Mouse (Mus musculus): ENCODE measurements at regions not wholly inside any gene's neighbourhood (a gene's known extent, or its start where the extent isn't known, plus 50 kb on each side); places are given as distances from the start of the nearest gene placed in this dataset.
"Not testable (repeated sequence)": the region's sequence is repeated elsewhere in the genome, so short reads cannot be mapped to it uniquely, and the experiment has no call there.

GRCm38 (mm10) chr2:3864872-3865271 lies 152.6 kb upstream of the Frmd4a start:
- H3K27ac ChIP-seq, result no peak overlapping the region
- DNase-seq (ENCODE audit: low spot score), result no peak
- 85% methylated on average over 10 of the region's 10 CpGs for WGBS
- no peaks in the 10 kb centered on the region for H3K36me3 ChIP-seq
- no peaks in the 10 kb centered on the region for H3K4me1 ChIP-seq
- no peaks in the 10 kb centered on the region for H3K9me3 ChIP-seq
- H3K4me3 ChIP-seq, result no peak overlapping the region
- H3K27me3 ChIP-seq (ENCODE audit: insufficient read depth, poor library complexity, severe bottlenecking), result no peaks in the 10 kb centered on the region

- H3K4me1 ChIP-seq; H3K36me3 ChIP-seq; H3K27me3 ChIP-seq (ENCODE audit: insufficient read depth, poor library complexity, severe bottlenecking); H3K9me3 ChIP-seq; H3K4me3 ChIP-seq; H3K27ac ChIP-seq: not testable (repeated sequence)
- 81% methylated on average over 4 of the region's 4 CpGs for WGBS
- DNase-seq (ENCODE audit: low spot score), result peak; percentile 61
Observed at GRCm38 (mm10) chr2:3866736-3867135, 150.8 kb upstream of the Frmd4a start.

GRCm38 (mm10) chr2:3869701-3870100 lies 147.8 kb upstream of the Frmd4a start:
- Histone ChIP-seq H3K27ac (no peak overlapping the region), H3K4me1 (no peaks in the 10 kb centered on the region), H3K36me3 (no peaks in the 10 kb centered on the region), H3K27me3 (ENCODE audit: insufficient read depth, poor library complexity, severe bottlenecking) (no peaks in the 10 kb centered on the region), H3K4me3 (no peak overlapping the region), H3K9me3 (peaks cover 4% of the 10 kb centered on the region; the same call in 1 of the 2 replicates)
- DNase-seq (ENCODE audit: low spot score), result no peak
- 77% methylated on average over 1 of the region's 1 CpGs for WGBS

- Histone ChIP-seq H3K9me3 (peaks cover 4% of the 10 kb centered on the region; the same call in 1 of the 2 replicates), H3K36me3 (no peaks in the 10 kb centered on the region), H3K27ac (no peak overlapping the region), H3K4me3 (no peak overlapping the region), H3K27me3 (ENCODE audit: insufficient read depth, poor library complexity, severe bottlenecking) (no peaks in the 10 kb centered on the region), H3K4me1 (no peaks in the 10 kb centered on the region)
- DNase-seq (ENCODE audit: low spot score), result peak; percentile 71
- 85% methylated on average over 3 of the region's 3 CpGs for WGBS
Observed at GRCm38 (mm10) chr2:3871748-3872147, 145.8 kb upstream of the Frmd4a start.

- no peak for DNase-seq (ENCODE audit: low spot score)
- H3K9me3 ChIP-seq, result no peaks in the 10 kb centered on the region
- 65% methylated on average over 6 of the region's 6 CpGs for WGBS
- no peaks in the 10 kb centered on the region for H3K27me3 ChIP-seq (ENCODE audit: insufficient read depth, poor library complexity, severe bottlenecking)
- no peak overlapping the region for H3K4me3 ChIP-seq
- H3K36me3 ChIP-seq, result no peaks in the 10 kb centered on the region
- no peaks in the 10 kb centered on the region for H3K4me1 ChIP-seq
- H3K27ac ChIP-seq, result no peak overlapping the region
Observed at GRCm38 (mm10) chr2:3887000-3887399, 130.5 kb upstream of the Frmd4a start.

GRCm38 (mm10) chr2:3887845-3888433 lies 129.6 kb upstream of the Frmd4a start:
- no peak for DNase-seq (ENCODE audit: low spot score)

GRCm38 (mm10) chr2:3889381-3889780 lies 128.1 kb upstream of the Frmd4a start:
- Histone ChIP-seq H3K4me3 (no peak overlapping the region), H3K4me1 (no peaks in the 10 kb centered on the region), H3K27ac (no peak overlapping the region), H3K27me3 (ENCODE audit: insufficient read depth, poor library complexity, severe bottlenecking) (no peaks in the 10 kb centered on the region), H3K36me3 (no peaks in the 10 kb centered on the region), H3K9me3 (no peaks in the 10 kb centered on the region)
- 86% methylated on average over 3 of the region's 3 CpGs for WGBS
- DNase-seq (ENCODE audit: low spot score), result no peak

More at GRCm38 (mm10) chr2:3887845-3888433, 129.6 kb upstream of the Frmd4a start:
- Histone ChIP-seq H3K27me3 (ENCODE audit: insufficient read depth, poor library complexity, severe bottlenecking) (no peaks in the 10 kb centered on the region), H3K36me3 (no peaks in the 10 kb centered on the region), H3K4me1 (no peaks in the 10 kb centered on the region), H3K4me3 (no peak overlapping the region), H3K27ac (no peak overlapping the region), H3K9me3 (no peaks in the 10 kb centered on the region)
- 72% methylated on average over 14 of the region's 14 CpGs for WGBS

GRCm38 (mm10) chr2:3890462-3890861 lies 127.1 kb upstream of the Frmd4a start:
- no peaks in the 10 kb centered on the region for H3K9me3 ChIP-seq
- no peak for DNase-seq (ENCODE audit: low spot score)
- no peak overlapping the region for H3K4me3 ChIP-seq
- 61% methylated on average over 8 of the region's 8 CpGs for WGBS
- no peak overlapping the region for H3K27ac ChIP-seq
- no peaks in the 10 kb centered on the region for H3K4me1 ChIP-seq
- no peaks in the 10 kb centered on the region for H3K36me3 ChIP-seq
- no peaks in the 10 kb centered on the region for H3K27me3 ChIP-seq (ENCODE audit: insufficient read depth, poor library complexity, severe bottlenecking)

GRCm38 (mm10) chr2:3907026-3907425 lies 110.5 kb upstream of the Frmd4a start:
- no peak overlapping the region for H3K4me3 ChIP-seq
- no peaks in the 10 kb centered on the region for H3K36me3 ChIP-seq
- no peaks in the 10 kb centered on the region for H3K9me3 ChIP-seq
- no peaks in the 10 kb centered on the region for H3K27me3 ChIP-seq (ENCODE audit: insufficient read depth, poor library complexity, severe bottlenecking)
- no peaks in the 10 kb centered on the region for H3K4me1 ChIP-seq
- H3K27ac ChIP-seq, result no peak overlapping the region
- 79% methylated on average over 4 of the region's 4 CpGs for WGBS
- DNase-seq (ENCODE audit: low spot score), result no peak

- H3K9me3 ChIP-seq, result no peaks in the 10 kb centered on the region
- H3K27ac ChIP-seq, result no peak overlapping the region
- no peak for DNase-seq (ENCODE audit: low spot score)
- no peaks in the 10 kb centered on the region for H3K36me3 ChIP-seq
- no peak overlapping the region for H3K4me3 ChIP-seq
- WGBS, result 81% methylated on average over 3 of the region's 3 CpGs
- H3K27me3 ChIP-seq (ENCODE audit: insufficient read depth, poor library complexity, severe bottlenecking), result no peaks in the 10 kb centered on the region
- no peaks in the 10 kb centered on the region for H3K4me1 ChIP-seq
Observed at GRCm38 (mm10) chr2:3908192-3908591, 109.3 kb upstream of the Frmd4a start.

GRCm38 (mm10) chr2:3910086-3910891 lies 107.2 kb upstream of the Frmd4a start:
- Histone ChIP-seq H3K36me3 (no peaks in the 10 kb centered on the region), H3K27ac (no peak overlapping the region), H3K27me3 (ENCODE audit: insufficient read depth, poor library complexity, severe bottlenecking) (no peaks in the 10 kb centered on the region), H3K4me3 (no peak overlapping the region), H3K4me1 (no peaks in the 10 kb centered on the region), H3K9me3 (no peaks in the 10 kb centered on the region)
- 71% methylated on average over 9 of the region's 9 CpGs for WGBS
- no peak for DNase-seq (ENCODE audit: low spot score)

GRCm38 (mm10) chr2:3915141-3915540 lies 102.4 kb upstream of the Frmd4a start:
- Histone ChIP-seq H3K4me3 (no peak overlapping the region), H3K36me3 (no peaks in the 10 kb centered on the region), H3K4me1 (no peaks in the 10 kb centered on the region), H3K9me3 (no peaks in the 10 kb centered on the region), H3K27ac (no peak overlapping the region), H3K27me3 (ENCODE audit: insufficient read depth, poor library complexity, severe bottlenecking) (no peaks in the 10 kb centered on the region)
- DNase-seq (ENCODE audit: low spot score), result no peak
- 78% methylated on average over 7 of the region's 7 CpGs for WGBS

- Histone ChIP-seq H3K27me3 (ENCODE audit: insufficient read depth, poor library complexity, severe bottlenecking) (no peaks in the 10 kb centered on the region), H3K27ac (no peak overlapping the region), H3K36me3 (no peaks in the 10 kb centered on the region), H3K4me3 (no peak overlapping the region), H3K4me1 (no peaks in the 10 kb centered on the region), H3K9me3 (no peaks in the 10 kb centered on the region)
- no peak for DNase-seq (ENCODE audit: low spot score)
- 85% methylated on average over 3 of the region's 3 CpGs for WGBS
Observed at GRCm38 (mm10) chr2:3916365-3916764, 101.2 kb upstream of the Frmd4a start.

Data from heart, embryonic 10.5 days (tissue).